Mouse (Mus musculus) brain, adult 10 weeks (tissue): ENCODE data around the gene Ccer2. TPM values are rescaled to one million over a fixed set of nuclear protein-coding genes. Genes with fewer than 3 reads are reported as not detected.

Source experiments
- polyA plus RNA-seq: library from polyadenylated mRNA; stranded (reverse); fragments of 350-450 nt; fragmentation: Illumina TruSeq; extraction: RNeasy Lipid Tissue Mini Kit (QIAGEN cat#74804); gene quantifications from one replicate; pipeline ENCODE4 v1.2.3, GENCODE M21; 2015; ENCODE audit warnings: low read depth, low replicate concordance

Gene Ccer2
- polyA plus RNA-seq, result 3.2 TPM

GRCm38 (mm10) chr7:28756079-28756478 is at the start of gene Ccer2:
Gene Ccer2 (plus strand): TSS chr7:28756174.

DNA sequence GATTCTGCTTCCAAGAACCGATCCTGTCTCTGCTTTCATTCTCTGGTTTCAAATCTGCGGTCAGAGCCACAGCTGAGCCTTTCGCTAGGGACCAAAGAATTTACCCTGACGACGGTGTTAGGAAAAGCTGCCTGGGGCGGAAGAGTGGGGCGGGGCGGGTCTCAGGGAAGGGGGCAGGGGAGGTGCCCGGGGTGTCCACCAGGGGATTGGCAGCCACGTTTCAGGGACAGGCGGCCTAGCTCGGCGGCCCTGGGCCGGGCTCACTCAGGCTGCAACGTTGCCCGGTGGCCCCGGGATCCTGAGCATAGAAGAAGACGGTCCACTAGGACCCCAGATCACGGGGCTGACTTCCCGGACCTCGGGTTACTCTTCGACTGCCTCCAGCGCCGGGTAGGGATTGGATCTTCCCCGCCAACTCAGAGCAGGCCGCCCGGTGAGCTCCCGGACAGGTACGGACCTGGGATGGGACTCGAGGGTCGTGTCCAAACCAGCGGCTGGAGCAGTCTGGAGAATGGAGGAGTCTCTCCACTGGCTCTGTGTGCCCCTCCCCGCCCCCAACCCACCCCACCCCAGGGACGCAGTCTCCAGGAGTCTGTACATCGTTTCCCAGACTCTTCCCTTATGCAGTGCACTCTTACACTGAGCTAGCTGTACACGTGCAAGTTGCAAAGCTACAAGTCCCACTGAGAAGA is 39.2 kb upstream of the Ccer2 start, which contains the start of gene Fbxo17:
Gene Fbxo17, plus strand, starts transcription at position 215 of the 692 bp plus-strand sequence.

GRCm38 (mm10) chr7:28741709-28742438 is 14.1 kb upstream of the Ccer2 start, which contains the start of the genes Mrps12 and Sars2:
Gene Mrps12 (minus strand): TSS chr7:28741820.
Gene Sars2 (plus strand): TSS chr7:28741992.

GRCm38 (mm10) chr7:28766173-28766879 is 10.4 kb downstream of the Ccer2 start, which contains the start of gene Sirt2:
Gene Sirt2 (plus strand): TSS chr7:28766735.

GRCm38 (mm10) chr7:28767462-28767965 is 11.5 kb downstream of the Ccer2 start, which contains the start of gene Nfkbib:
Gene Nfkbib (minus strand): TSS chr7:28767512.

DNA sequence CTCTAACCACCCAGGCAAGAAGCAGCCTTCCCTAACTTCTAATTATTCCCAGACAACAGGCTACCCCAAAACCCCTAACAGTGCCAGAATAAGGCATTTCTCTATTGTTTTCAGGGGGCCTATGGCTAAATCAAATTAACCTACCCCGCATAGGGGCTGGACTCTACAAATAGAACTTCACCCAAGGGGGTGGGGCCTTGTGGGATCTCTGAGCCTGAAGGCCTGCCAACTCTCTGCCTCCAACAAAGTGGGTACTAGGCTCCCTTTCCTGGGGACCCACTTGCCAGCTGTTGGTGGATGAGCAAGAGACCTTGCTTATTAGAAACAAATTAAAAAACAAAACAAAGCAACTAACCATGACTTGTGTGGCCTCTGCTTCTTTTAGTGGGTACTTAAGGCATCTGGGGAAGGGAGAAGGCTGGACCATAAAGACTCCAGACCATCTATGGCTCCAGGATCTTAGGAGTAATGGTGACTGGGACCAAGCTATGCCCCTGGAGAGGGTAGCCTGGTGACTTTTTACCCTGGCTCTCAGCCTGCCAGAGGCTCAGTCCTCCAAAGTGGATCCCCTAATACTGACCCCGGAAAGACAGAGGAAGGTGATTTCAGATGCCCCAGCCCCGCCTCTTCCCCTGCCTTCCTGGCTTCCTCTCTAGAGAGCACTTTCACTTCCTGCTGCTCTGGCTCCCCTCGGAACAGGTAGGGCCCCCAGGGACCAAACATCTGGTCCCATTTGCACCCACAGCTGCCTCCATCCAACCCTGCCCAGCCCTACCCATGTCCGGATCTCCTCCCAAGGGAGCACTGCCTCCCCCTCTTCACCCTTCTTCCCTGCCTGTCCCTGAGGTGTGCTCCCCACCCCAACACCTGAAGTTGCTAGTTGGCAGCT is 32.6 kb downstream of the Ccer2 start, which contains the start of gene Rinl:
Gene Rinl, plus strand, starts transcription at position 663 of the 889 bp plus-strand sequence.

DNA sequence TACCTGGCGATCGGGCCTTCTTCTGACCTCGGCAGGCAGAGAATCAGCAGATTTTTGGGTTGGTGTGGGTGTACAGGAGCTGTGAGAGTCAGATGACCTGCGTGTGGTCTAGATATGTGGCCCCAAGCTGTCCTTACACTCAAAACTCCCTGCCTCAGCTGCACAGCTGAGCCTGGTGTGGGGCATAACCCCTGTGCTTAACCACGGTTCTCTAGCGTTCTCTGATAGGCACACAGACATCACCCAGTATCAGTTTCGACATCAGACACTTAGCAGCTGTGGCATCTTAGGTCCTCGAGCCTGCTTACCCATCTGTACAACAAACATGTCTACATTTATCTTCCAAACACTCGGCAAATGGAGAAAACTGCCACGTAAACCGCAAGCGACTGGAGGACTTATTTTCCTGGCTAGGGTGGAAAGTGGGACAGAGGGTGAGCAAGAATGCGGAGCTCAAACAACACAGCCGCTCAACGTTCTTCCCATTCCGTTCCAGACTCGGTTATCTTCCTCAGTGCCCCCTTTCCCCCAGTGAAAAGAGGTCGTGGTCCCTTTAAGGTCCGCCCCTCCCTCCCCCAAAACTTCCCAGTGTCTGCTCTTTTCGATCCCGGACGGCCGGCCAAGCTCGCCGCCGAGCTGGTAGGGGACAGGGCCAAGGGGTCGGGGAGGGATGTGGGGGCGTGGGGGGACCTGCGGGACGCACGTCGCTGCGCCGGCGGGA is 52.4 kb downstream of the Ccer2 start, which contains the start of gene Hnrnpl:
Gene Hnrnpl, plus strand, starts transcription at position 321 of the 721 bp plus-strand sequence.

Other genes starting within 250 kb of the Ccer2 start
- gene Ifnl2, start 245.7 kb upstream of the Ccer2 start, polyA plus RNA-seq, result not detected
- gene Ifnl3, start 233.3 kb upstream of the Ccer2 start, polyA plus RNA-seq, result not detected
- not detected for gene Sycn, start 215.3 kb upstream of the Ccer2 start, polyA plus RNA-seq
- not detected for gene Nccrp1, start 208.9 kb upstream of the Ccer2 start, polyA plus RNA-seq
- gene Samd4b, start 158.0 kb upstream of the Ccer2 start, polyA plus RNA-seq, result 37.9 TPM
- gene Pak4, start 158.0 kb upstream of the Ccer2 start, polyA plus RNA-seq, result 6.6 TPM
- 1.3 TPM for gene Acp7, start 124.8 kb upstream of the Ccer2 start, polyA plus RNA-seq
- gene Fbxo27, start 63.3 kb upstream of the Ccer2 start, polyA plus RNA-seq, result 15.8 TPM
- gene Fbxo17, start 39.4 kb upstream of the Ccer2 start, polyA plus RNA-seq, result 3.3 TPM
- gene Mrps12, start 14.4 kb upstream of the Ccer2 start, polyA plus RNA-seq, result 126 TPM
- gene Sars2, start 14.2 kb upstream of the Ccer2 start, polyA plus RNA-seq, result 12.4 TPM
- gene Sirt2, start 10.6 kb downstream of the Ccer2 start, polyA plus RNA-seq, result 181 TPM
- 41.0 TPM for gene Nfkbib, start 11.3 kb downstream of the Ccer2 start, polyA plus RNA-seq
- 2.9 TPM for gene Rinl, start 32.8 kb downstream of the Ccer2 start, polyA plus RNA-seq
- 253 TPM for gene Hnrnpl, start 52.4 kb downstream of the Ccer2 start, polyA plus RNA-seq
- 96.4 TPM for gene Ech1, start 69.0 kb downstream of the Ccer2 start, polyA plus RNA-seq
- gene Lgals4, start 77.7 kb downstream of the Ccer2 start, polyA plus RNA-seq, result 5.1 TPM
- gene Lgals7, start 107.7 kb downstream of the Ccer2 start, polyA plus RNA-seq, result not detected
- gene Capn12, start 125.2 kb downstream of the Ccer2 start, polyA plus RNA-seq, result 0.54 TPM
- gene Actn4, start 206.2 kb downstream of the Ccer2 start, polyA plus RNA-seq, result 128 TPM
- 330 TPM for gene Eif3k, start 225.7 kb downstream of the Ccer2 start, polyA plus RNA-seq
- gene Map4k1, start 225.9 kb downstream of the Ccer2 start, polyA plus RNA-seq, result 1.8 TPM